Mouse (Mus musculus) kidney, postnatal 36 days (tissue): ENCODE measurements around the gene Klf7.

Experiments
- DNase-seq, 2 experiments: peaks; one replicate each; pipeline ENCODE4 v3.0.0; 2021 to 2022; ENCODE audit warnings: mixed read lengths in 2 of 2

Gene Klf7

GRCm38 (mm10) chr1:64104665-64105064, 17.4 kb downstream of the Klf7 start:
- no peak for DNase-seq

GRCm38 (mm10) chr1:64101331-64101730, 20.8 kb downstream of the Klf7 start:
- DNase-seq = no peak

GRCm38 (mm10) chr1:64098800-64099199, 23.3 kb downstream of the Klf7 start:
- DNase-seq = no peak

- DNase-seq = peak; percentile 63 to 64
Measured at GRCm38 (mm10) chr1:64097640-64098287, 24.3 kb downstream of the Klf7 start.

- peak; percentile 46 to 47 for DNase-seq
Measured at GRCm38 (mm10) chr1:64093018-64093417, 29.1 kb downstream of the Klf7 start.

- DNase-seq = no peak
Measured at GRCm38 (mm10) chr1:64091591-64091990, 30.5 kb downstream of the Klf7 start.

- no peak for DNase-seq
Measured at GRCm38 (mm10) chr1:64090566-64090965, 31.5 kb downstream of the Klf7 start.

- DNase-seq = no peak
Measured at GRCm38 (mm10) chr1:64089691-64090090, 32.4 kb downstream of the Klf7 start.

GRCm38 (mm10) chr1:64088604-64089320, 33.3 kb downstream of the Klf7 start:
- peak; percentile 13 to 35 for DNase-seq

GRCm38 (mm10) chr1:64087657-64088603, 34.2 kb downstream of the Klf7 start:
- DNase-seq = peak; percentile 48 to 81

- DNase-seq = no peak
Measured at GRCm38 (mm10) chr1:64085875-64086274, 36.2 kb downstream of the Klf7 start.

GRCm38 (mm10) chr1:64085361-64085760, 36.7 kb downstream of the Klf7 start:
- peak in 1 of 2 experiments; percentile 25 for DNase-seq

- DNase-seq = no peak
Measured at GRCm38 (mm10) chr1:64084706-64085105, 37.4 kb downstream of the Klf7 start.

- DNase-seq = no peak
Measured at GRCm38 (mm10) chr1:64081791-64082190, 40.3 kb downstream of the Klf7 start.

GRCm38 (mm10) chr1:64081217-64081616, 40.9 kb downstream of the Klf7 start:
- DNase-seq = no peak

- no peak for DNase-seq
Measured at GRCm38 (mm10) chr1:64080263-64080662, 41.8 kb downstream of the Klf7 start.

- peak in 1 of 2 experiments; percentile 15 for DNase-seq
Measured at GRCm38 (mm10) chr1:64078747-64079211, 43.3 kb downstream of the Klf7 start.

GRCm38 (mm10) chr1:64078011-64078746, 43.9 kb downstream of the Klf7 start:
- peak; percentile 39 to 63 for DNase-seq

GRCm38 (mm10) chr1:64074051-64074450, 48.0 kb downstream of the Klf7 start:
- no peak for DNase-seq

- DNase-seq = no peak
Measured at GRCm38 (mm10) chr1:64070947-64071346, 51.1 kb downstream of the Klf7 start.

- no peak for DNase-seq
Measured at GRCm38 (mm10) chr1:64066320-64067254, 55.5 kb downstream of the Klf7 start.
